Comparison of ENCODE assay signal across 9 mouse cellular contexts in the genomic region with DNA sequence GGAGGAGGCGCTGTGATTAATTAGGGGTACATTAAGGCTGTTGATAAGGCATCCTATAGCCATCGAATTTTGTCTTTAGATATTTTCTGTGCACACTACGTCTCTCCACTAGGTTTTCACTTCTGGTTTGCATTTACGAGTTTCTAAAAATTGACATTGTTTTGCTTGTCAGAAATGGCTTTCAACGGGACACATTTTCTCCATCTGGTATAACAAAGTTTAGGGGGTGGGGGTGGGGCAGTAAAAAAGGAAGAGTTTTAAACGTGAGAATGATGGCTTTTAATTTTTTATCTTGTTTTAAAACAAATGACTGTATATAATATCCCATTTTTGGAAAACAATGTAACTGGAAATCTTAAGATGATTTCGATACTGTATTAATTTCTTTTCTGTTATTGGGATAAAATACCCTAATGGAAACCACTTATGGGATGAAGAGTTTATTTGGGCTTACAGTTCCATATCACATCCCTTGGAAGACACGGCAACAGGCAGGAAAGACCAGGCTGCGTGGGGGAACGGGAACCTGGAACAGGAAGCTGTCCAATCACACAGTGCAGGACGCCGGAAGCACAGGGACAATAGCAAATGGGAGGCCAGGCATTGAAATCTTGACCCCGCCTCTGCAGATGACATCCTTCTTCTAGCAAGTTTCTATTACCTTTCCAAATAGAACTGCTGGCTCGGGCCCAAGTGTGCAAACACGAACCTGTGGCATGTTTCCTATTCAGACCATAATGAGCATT.
A peak's percentile ranks its signal among the peaks of the same experiment; 100 is the strongest.
DNase-seq lines count a peak whose midpoint lies in the region; ATAC-seq and TF ChIP-seq lines count a peak whose summit lies in the region.
"Had no signal": no experiment of that assay in that cellular context is flagged by ENCODE, and none has a peak within 500 bp of the region (broad histone marks: within the 10 kb centered on the region; RNA-seq: fewer than 3 reads in every experiment).

No protein-coding gene starts in this region.

- H3K9ac ChIP-seq in kidney, embryonic 16.5 days (replicated peaks; ENCODE audit: low read length), result no peak overlapping the region
- H3K9ac ChIP-seq: liver, embryonic 14.5 days had no signal

- H3K9me3 ChIP-seq in kidney, embryonic 16.5 days (ENCODE audit: low read length), result no peaks in the 10 kb centered on the region

- H3K27ac ChIP-seq in kidney, embryonic 16.5 days (ENCODE audit: low read length), result 0 out of 2 replicates have a peak overlapping the region, but pooled peaks have one; percentile 64
- H3K27ac ChIP-seq in kidney, adult 2 months (ENCODE audit: insufficient read depth, low read depth, low read length), result no peak overlapping the region
- H3K27ac ChIP-seq: liver, embryonic 14.5 days had no signal

- peak; percentile 11 to 15 for DNase-seq in cerebellum, postnatal 10 days
- no peak for DNase-seq in cerebellum, adult 9-10 months
- no peak for DNase-seq in kidney, adult 2 months
- DNase-seq in urinary bladder, postnatal 14 days (ENCODE audit: low spot score), result peak; percentile 2
- DNase-seq in urinary bladder, postnatal 4 days (ENCODE audit: low spot score in 2 of 2), result no peak
- peak; percentile 27 for DNase-seq in testis, postnatal 14 days (ENCODE audit: low spot score)
- no peak for DNase-seq in thymus, postnatal 0 days (ENCODE audit: low spot score)

- H3K36me3 ChIP-seq in kidney, embryonic 16.5 days (ENCODE audit: insufficient read depth, low read length), result no peaks in the 10 kb centered on the region
- no peaks in the 10 kb centered on the region for H3K36me3 ChIP-seq in kidney, adult 2 months (ENCODE audit: control insufficient read depth, insufficient read depth, low read length)

- TF ChIP-seq CTCF in kidney, adult 2 months (conservative IDR thresholded peaks at IDR 0.05; ENCODE audit: insufficient read depth, insufficient read length, low read depth, low read length), result no peak

- no peaks in the 10 kb centered on the region for H3K4me1 ChIP-seq in kidney, embryonic 16.5 days (ENCODE audit: insufficient read depth, low read length)
- no peaks in the 10 kb centered on the region for H3K4me1 ChIP-seq in kidney, adult 2 months (ENCODE audit: control insufficient read depth, insufficient read depth, low read length)

- no peak for ATAC-seq in kidney, embryonic 16.5 days (ENCODE audit: low FRiP score, low TSS enrichment)

- peak overlapping the region; percentile 49 for H3K4me2 ChIP-seq in kidney, embryonic 16.5 days (replicated peaks; ENCODE audit: low read depth, low read length)

- no peak for TF ChIP-seq POLR2A in kidney, adult 2 months (IDR thresholded peaks at IDR 0.05; ENCODE audit: low read depth, low read length)

- H3K27me3 ChIP-seq in kidney, embryonic 16.5 days (ENCODE audit: insufficient read depth, low read length), result no peaks in the 10 kb centered on the region
- no peaks in the 10 kb centered on the region; the same call in 1 of the 2 replicates for H3K27me3 ChIP-seq in kidney, adult 2 months (replicated peaks; ENCODE audit: control insufficient read depth, insufficient read depth, low read length)

- WGBS in kidney, embryonic 16.5 days, result 68% methylated on average over 15 of the region's 15 CpGs
- 62% methylated on average over 15 of the region's 15 CpGs for WGBS in kidney, adult 2 months

- peak overlapping the region; percentile 33; the same call in 1 of the 2 replicates for H3K4me3 ChIP-seq in kidney, embryonic 16.5 days (ENCODE audit: low read length)
- no peak overlapping the region for H3K4me3 ChIP-seq in kidney, adult 2 months (ENCODE audit: insufficient read depth, low read depth, low read length)

Comparison
In these comparisons a context has a peak if more than half of its experiments do, and no peak if none do; other contexts are left out.
1. DNase-seq: peak in cerebellum, postnatal 10 days (2 of 2), urinary bladder, postnatal 14 days (single experiment) and testis, postnatal 14 days (single experiment); none in cerebellum, adult 9-10 months (single experiment), kidney, adult 2 months (single experiment), urinary bladder, postnatal 4 days (0 of 2) and thymus, postnatal 0 days (single experiment).